Mouse (Mus musculus): ENCODE results near the gene Fto. TPM values are rescaled to one million over a fixed set of nuclear protein-coding genes. Genes with fewer than 3 reads are reported as not detected.

Fto gene
- total RNA-seq, 2 experiments from 2014 or later: 122 to 128 TPM

DNA sequence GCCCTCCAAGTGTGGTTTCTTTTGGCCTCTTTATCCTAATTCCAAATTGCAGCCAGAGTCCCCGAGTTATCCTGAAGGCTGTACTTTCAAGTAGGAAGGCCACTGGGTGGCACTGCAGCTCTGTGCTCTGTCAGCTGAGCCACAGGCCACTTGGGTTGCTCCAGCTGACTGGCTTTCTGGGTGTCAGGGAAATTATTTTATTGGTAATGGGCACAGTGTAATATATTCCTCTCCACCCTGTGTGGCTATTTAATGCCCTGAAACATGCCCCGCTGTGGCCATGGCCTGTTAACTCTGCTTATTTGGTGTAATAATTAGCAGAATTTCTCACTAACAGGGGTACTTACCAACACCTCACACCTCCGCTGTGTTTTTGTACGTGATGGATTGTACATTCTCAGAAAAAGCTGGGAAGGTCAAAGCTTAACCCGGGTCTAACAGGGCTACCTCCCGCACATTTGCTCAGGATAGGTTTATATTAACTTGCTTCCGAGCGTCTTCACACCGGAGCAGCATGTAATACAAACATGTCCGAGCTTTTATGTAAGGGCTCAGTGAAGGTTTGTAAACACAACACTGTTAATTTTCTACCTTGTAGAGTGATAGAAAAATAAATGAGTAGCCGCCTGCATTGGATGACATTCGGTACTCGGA lies 65.6 kb downstream of the Fto start:
- intact Hi-C loops (cut with DNase I): loop anchor here (10.0 kb wide), 2 partner anchors 426 to 976 kb away; partner anchors contain the start of genes Irx3 and Irx5
- peak; percentile 66 to 84 for DNase-seq (ENCODE audit: extremely low spot score in 1 of 2, low spot score in 2 of 2)

DNA sequence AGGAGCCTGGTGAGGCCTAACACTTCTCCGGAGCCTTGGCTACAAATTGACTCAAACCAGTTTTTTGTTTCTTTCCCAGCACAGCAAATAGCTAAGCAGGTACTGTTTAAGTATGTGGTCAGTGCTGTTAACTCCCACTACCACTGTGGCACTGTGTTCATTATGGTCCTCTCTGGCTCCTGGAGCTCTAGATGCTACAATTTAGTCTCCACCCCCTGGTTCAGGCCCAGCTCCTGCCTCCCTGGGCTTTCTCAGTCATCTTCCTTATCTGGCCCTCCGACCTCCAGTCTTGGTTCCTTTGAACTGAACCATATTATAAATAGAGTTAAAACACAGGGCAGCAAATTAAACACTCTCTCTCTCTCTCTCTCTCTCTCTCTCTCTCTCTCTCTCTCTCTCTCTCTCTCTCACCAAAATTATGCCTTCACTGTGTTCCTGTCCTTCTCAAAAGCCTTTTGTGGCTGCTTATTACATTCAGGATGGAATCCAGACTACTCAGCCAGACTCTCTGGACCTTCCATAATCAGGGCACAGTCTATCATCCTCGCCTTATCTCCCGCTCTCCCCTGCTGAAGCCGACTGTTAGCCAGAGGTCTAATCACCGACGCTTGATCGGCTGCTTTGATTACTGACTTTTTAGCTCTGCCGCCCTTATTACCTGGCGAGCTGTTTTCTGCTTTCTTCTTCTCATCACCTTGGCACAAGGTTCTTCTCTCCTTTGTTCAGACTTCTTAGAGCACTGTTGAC lies 67.6 kb downstream of the Fto start:
- intact Hi-C loops (cut with DNase I): no loop called here
- no peak for DNase-seq (ENCODE audit: extremely low spot score in 1 of 2, low spot score in 2 of 2)

DNA sequence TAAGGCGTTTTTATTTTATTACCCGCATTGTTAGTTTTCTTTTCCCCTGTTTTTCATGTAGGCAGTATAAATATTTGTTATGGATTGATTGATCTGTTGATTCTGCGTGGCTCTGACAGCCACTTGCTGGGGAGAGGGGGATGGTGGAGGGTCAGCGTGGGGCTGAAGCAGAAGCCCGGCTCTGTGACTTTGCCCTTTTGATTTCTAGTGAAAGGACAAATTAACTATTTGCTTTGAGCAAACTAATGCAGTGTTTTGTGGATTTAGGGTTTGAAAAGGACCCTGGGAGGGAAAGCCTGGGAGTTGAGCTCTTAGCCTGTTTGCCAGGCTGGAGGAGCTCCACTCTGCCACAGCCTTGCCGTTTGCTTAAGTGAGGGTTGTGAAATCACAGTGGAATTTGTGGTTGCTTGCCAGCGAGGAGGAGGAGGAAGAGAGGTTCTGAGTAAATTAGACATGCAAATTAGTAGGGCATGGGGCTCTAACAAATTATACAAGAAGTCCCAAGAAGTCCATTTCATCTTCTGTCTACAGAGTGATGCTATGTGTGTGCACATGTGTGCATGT lies 68.3 kb downstream of the Fto start:
- intact Hi-C loops (cut with DNase I): no loop called here

DNA sequence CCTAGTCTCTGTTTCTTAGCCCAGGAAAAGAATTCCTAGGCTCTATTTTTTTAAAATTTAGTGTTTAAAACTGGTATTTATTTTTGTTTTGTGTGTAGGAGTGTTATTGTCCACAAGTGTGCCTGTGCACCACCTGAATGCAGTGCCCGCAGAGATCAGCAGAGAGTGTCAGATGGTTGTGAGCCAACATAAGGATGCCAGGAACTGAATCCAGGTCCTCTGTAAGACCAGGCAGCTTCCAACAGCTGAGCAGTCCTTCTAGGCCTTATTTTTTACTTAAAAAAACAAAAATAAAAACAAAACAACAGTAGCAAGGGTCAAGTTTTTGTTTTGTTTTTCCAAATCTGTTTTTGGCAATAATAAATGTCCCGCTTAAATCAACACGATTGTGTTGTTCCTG lies 69.9 kb downstream of the Fto start:
- DNase-seq (ENCODE audit: extremely low spot score in 1 of 2, low spot score in 2 of 2): no peak
- intact Hi-C loops (cut with DNase I): no loop called here

More for the DNA sequence above, 68.3 kb downstream of the Fto start:
- no peak for DNase-seq (ENCODE audit: extremely low spot score in 1 of 2, low spot score in 2 of 2)

DNA sequence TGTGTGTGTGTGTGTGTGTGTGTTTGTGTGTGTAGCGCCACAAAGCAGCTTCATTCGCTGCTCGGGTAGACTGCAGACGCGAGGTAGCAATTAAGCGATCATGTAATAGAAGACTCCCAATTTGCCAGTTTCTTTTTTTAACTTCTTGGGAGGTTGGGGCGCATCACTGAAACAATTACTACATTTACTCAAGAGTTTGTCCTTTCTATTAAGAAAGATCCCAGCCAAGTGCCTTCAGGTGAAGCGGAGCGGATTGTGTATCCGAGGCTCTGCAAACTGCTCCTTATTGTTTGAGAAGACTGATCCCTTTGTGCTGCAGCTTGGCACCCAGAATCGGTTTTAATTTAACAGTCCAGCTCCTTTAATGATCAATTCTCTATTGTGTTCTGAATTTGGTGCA lies 70.5 kb downstream of the Fto start:
- intact Hi-C loops (cut with DNase I): no loop called here

DNA sequence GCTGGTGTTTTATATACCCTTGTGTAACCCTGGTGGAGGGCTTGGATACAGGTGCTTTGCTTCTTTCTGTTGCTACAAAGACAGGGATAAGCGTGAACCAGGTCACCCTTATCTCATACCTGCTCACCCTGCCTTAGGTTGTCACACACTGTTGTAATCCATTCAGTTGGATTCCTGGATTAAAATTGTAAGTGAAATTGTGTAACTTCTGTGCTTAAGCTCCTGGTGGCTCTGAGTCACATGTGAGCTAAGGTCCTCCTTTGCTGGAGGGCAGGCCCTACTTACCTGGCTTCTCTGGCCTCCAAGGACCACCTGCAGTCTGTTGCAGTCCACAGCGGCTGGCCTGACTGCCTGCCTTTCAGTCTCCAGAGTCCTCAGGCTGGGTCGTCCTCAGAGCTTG lies 71.1 kb downstream of the Fto start:
- intact Hi-C loops (cut with DNase I): no loop called here
- DNase-seq (ENCODE audit: extremely low spot score in 1 of 2, low spot score in 2 of 2): no peak

More for the DNA sequence above, 70.5 kb downstream of the Fto start:
- no peak for DNase-seq (ENCODE audit: extremely low spot score in 1 of 2, low spot score in 2 of 2)

DNA sequence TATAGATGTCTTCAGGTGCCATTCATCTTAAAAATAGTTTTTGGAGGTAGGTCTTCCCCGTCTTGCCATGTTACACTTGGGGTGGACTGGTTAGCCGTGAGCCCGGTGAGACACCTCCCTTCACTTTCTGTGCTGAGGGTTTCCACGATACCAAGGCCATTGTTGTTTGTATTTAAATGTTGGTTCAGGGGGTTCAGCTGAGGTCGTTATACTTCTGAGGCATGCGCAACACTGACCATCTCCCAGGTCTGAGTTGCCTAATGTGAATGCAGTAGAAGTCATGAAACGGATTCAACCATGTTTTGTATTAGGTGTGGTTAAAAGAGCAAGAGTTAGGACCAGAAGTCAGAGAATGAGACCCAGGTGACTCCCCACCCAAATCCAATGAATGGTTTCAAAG lies 72.5 kb downstream of the Fto start:
- intact Hi-C loops (cut with DNase I): no loop called here
- no peak for DNase-seq (ENCODE audit: extremely low spot score in 1 of 2, low spot score in 2 of 2)

DNA sequence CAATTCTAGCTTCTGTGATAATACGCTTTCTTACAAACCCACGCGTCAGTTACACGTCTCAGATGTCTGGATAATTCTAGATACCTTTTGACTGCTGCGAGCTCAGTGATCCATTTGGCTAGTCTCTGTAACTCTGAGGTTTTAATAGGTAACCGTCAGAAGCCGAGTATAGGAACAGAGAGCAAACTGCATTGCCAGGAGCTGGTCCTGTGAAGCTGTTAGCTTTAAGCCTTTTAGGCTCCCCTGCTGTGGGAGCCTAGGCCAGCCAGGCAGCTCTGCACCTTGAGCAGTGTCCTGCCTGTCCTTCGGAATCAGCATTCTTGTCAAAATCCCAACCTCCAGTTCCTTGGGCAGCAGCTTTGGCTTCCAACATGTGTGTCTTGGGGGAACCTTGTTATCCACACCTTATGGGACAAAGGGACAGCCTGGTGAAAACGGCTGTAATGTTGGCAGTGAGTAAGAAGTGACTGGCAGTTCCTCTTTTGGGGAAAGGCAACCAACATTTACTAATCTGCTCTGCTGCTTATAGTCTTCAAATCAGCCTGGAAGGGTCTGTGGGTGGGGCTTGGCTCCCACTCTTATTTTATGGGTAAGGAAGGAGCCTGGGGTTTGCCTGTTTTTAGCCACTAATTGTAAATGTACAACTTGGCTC lies 77.2 kb downstream of the Fto start:
- intact Hi-C loops (cut with DNase I): no loop called here
- DNase-seq (ENCODE audit: extremely low spot score in 1 of 2, low spot score in 2 of 2): no peak

DNA sequence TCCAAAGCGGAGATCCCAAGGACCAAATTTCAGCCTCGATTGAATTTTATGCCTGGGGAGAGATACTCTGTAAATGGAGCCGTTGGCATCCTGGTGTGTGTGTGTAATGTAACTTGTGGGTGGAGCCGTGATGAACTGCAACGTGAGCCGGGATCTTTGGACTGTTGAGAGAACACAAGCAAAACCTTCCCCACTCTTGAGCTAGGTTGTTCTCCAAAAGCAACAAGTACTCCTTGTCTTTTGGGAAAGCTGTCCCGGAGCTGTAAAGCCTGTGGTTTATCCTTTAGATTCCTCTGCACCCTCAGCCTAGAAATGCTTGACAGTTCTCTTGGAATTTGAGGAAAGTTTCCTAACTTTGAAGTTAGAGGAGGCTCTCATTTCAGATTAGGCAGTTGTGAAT lies 78.9 kb downstream of the Fto start:
- intact Hi-C loops (cut with DNase I): no loop called here
- DNase-seq (ENCODE audit: extremely low spot score in 1 of 2, low spot score in 2 of 2): no peak

DNA sequence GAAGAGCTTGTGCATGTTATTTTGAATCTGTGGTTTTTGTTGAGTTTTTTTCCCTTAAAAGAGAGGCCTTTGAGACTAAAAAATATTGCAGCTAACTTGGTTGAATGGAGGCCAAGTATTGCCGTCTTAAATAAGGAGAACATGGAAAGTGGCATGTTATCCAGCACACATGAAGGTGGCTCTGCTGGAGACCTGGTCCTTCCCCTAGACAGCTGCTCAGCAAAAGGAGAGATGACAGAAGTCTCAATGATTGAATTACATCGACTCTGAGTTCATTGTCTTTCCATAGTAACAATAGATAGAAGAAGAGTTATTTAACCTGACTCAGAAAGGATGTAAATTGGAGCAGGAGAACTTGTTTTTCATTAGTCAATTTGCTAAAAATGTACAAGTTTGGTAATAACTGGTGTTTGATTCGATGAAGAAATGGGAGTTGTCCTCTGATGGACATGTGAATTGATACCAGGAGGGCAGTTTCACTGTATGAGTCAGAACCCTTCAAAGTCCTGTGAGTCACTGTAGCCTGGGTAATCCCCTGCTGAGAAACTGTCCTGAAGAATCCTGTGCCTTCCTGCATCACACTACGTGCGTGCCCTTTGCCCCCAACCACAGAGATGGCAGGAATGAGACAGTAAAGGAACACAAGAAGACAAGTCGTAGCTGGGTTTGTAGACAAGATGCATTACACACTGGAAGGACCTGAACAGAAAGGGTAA lies 82.2 kb downstream of the Fto start:
- intact Hi-C loops (cut with DNase I): no loop called here
- DNase-seq (ENCODE audit: extremely low spot score in 1 of 2, low spot score in 2 of 2): no peak

DNA sequence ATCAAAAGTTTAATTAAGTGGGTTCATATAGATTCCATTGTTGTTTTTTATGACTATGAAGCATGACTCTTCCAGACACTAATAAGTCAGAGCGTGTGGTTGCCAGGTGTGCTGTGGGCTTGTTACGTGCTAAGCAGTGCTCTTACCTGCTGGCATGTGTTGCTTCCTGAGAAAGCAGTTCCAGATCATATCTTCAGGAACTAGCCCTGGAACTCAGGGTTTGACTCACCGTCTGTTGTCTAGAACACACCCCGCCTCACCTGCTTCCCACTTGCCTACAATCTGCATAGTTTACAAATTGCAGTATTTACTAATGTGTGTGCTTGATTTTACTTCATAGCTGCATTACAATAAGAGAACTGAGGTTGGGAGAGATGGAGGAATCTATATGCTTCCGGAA lies 84.7 kb downstream of the Fto start:
- intact Hi-C loops (cut with DNase I): no loop called here

DNA sequence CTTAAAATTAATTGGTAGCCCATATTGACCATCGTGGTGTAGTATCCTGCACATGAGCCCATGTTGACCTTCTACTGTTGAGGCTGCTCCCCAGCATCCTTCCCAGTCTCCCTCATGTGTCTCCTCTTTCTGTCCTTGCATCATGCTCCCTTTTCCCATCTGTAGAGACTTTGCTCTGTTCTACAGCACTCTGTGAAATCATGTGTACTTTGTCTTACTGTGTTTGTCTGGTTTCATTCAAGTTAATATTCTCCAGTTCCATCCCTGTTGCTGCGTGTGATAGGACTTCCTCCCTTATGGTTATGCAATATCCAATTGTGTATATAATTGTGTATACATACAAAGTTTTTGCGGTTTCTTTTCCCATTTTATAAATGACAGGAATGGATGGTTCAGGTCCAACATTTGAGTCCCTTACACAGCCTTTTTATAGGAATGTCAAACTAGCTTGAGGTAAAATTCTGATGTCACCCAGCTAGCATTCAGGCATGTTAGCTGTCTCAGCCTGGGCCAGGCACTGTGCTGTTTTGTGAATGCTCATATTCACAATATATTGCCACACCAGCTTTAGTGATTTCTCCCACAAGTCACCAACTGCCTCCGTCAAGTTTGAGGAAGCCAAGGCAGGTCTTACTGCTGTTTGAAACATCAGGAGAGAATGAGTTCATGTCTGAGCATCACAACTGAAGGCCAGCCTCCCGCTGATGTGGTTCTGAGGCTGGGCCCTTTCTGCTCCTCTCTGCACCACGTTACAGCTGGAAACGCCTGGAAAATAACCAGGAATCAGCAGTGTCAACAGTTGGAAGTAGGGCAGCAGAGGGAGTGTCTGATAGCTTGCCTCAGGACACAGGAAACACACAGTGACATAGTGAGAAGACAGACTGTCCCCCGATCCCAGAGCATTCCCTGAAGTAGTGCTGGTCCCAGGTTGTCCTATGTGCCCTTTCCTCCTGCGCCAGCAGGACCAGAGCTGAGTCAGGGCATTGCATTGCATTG lies 90.0 kb downstream of the Fto start:
- intact Hi-C loops (cut with DNase I): no loop called here

More for the DNA sequence above, 84.7 kb downstream of the Fto start:
- no peak for DNase-seq (ENCODE audit: extremely low spot score in 1 of 2, low spot score in 2 of 2)

DNA sequence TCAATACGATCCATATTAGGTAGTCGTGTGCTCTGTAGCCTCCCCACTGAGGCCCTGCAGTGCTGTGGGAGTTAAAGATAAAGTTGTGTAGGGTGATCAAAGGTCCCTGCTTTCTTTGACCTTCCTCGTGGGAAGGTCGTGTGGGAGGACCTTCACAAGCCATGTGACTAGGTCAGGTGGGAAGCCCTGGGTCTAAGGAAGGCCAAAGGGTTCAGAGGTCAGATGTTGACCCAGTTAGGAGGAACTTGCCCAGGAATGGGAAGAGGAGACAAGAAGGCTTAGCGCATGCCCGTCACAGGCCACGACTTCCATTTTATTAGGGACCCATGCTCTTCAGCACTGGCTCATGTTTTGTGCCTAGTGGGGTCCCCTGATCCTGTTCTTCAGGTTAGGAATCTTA lies 91.0 kb downstream of the Fto start:
- intact Hi-C loops (cut with DNase I): no loop called here
- no peak for DNase-seq (ENCODE audit: extremely low spot score in 1 of 2, low spot score in 2 of 2)

More for the DNA sequence above, 90.0 kb downstream of the Fto start:
- peak in 1 of 2 experiments; percentile 46 for DNase-seq (ENCODE audit: extremely low spot score in 1 of 2, low spot score in 2 of 2)

DNA sequence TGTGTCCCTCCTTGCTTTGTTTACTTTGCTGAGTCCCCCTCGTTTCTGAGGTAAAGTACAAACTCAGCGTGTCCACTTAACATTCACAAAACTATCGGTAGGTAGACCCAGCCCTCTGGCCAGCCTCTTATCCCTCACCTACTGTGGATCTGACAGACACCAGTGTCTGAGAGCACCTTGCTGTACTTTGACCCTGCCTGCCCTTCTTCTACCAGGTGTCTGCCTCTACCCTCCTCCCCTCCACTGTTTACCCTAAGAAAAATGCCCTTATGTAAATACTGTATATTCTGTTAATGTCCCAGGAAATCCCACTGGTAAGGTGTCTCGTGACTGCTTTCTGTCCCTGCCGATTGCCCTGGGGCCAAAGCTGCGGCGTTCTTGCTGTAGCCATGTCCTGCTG lies 91.8 kb downstream of the Fto start:
- no peak for DNase-seq (ENCODE audit: extremely low spot score in 1 of 2, low spot score in 2 of 2)

DNA sequence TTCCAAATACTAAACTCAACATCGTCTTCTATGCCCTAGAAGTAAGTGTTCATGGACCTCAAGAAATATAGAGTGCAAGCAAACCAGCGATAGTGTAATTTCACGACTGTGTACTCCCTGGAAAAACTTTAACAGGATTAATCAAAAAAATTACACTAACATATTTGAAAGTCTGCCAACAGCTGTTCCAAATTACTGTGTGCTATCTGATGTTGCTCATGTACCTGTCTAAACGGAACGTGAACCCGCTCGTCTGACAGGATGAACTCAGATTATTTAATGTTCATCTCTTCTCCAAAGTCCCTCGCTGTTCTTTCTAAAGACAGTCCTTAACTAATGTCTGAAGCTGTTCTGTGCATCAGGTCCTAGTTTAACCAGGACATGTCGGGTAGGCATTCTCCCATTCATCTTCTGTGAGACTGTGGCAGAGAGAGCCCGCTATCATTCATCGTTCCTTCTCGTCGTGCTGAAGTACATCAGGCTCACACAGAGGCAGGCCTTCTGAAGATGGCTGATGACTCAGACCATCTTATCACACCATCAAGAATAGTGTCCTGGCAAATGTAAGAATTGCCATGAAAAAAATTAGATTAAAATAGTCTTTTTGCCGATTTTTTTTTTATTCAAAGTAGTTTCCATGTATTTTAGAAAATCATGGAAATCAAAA lies 93.4 kb downstream of the Fto start:
- no peak for DNase-seq (ENCODE audit: extremely low spot score in 1 of 2, low spot score in 2 of 2)
- intact Hi-C loops (cut with DNase I): no loop called here

More for the DNA sequence above, 91.8 kb downstream of the Fto start:
- intact Hi-C loops (cut with DNase I): no loop called here

DNA sequence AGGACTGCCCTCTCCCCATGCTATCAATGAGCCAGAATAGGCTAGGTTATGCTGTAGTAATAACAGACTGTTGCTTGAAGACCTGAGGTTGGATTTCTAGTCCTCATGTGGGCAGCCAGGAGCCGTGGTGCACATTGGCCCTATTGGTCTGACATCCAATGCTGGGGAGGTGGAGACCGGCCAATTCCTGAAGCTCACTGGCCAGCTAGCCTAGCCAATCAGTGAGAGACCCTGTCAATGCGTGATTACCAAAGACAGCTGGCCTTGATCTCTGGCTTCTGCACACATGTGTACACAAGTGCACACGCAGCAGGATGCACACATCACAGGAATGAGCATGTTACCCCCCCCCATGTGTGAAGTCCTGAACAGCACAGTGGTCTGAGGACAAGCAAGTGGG lies 94.6 kb downstream of the Fto start:
- no peak for DNase-seq (ENCODE audit: extremely low spot score in 1 of 2, low spot score in 2 of 2)
- intact Hi-C loops (cut with DNase I): no loop called here

DNA sequence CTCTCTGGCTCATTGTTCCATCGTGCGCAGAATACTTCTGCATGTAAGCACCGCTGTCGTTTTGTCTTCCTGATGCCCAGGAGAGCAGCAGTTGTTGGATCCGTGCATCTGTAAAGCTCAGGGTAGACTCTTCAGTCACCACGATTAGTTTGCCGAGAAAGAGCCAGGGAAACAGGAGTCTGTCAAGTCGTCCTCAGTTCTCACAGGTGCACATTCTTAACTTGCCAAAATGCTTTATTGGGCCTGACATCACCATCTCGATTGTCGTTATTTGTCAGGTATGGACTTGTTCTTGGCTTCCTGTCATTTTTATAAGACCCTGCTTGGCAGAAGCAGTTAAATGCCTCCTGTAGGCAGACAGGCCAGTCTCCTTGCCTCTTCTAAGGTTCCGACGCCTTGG lies 96.7 kb downstream of the Fto start:
- no peak for DNase-seq (ENCODE audit: extremely low spot score in 1 of 2, low spot score in 2 of 2)
- intact Hi-C loops (cut with DNase I): no loop called here

Data from left cerebral cortex, postnatal 10 days (tissue).